Mouse (Mus musculus) testis, adult 2 months (tissue): Measurements from ENCODE around the gene Acads. TPM values are rescaled to one million over a fixed set of nuclear protein-coding genes. Genes with fewer than 3 reads are reported as not detected.
"Not testable (repeated sequence)": the region's sequence is repeated elsewhere in the genome, so short reads cannot be mapped to it uniquely, and the experiment has no call there.

ENCODE experiments used
- H3K27ac ChIP-seq: fragments of 200-500 bp; 2 replicates; pipeline ENCODE4 v1.5.1; 2012; ENCODE audit warnings: low read depth, low read length; ENCODE audit not compliant: control insufficient read depth, insufficient read depth
- H3K27me3 ChIP-seq: fragments of 200-500 bp; 2 replicates; pipeline ENCODE4 v1.6.1; 2012; ENCODE audit warnings: mild to moderate bottlenecking, low read length, moderate library complexity; ENCODE audit not compliant: control insufficient read depth, insufficient read depth
- H3K36me3 ChIP-seq: fragments of 200-500 bp; 2 replicates; pipeline ENCODE4 v1.6.1; 2012; ENCODE audit warnings: mild to moderate bottlenecking, low read length; ENCODE audit not compliant: control insufficient read depth, insufficient read depth
- H3K4me1 ChIP-seq: fragments of 200-500 bp; 2 replicates; pipeline ENCODE4 v1.6.1; 2012; ENCODE audit warnings: low read length; ENCODE audit not compliant: control insufficient read depth, insufficient read depth
- H3K4me3 ChIP-seq: fragments of 200-500 bp; 2 replicates; pipeline ENCODE4 v1.5.1; 2012; ENCODE audit warnings: low read depth, mild to moderate bottlenecking, low read length, moderate library complexity, mixed read lengths; ENCODE audit not compliant: control insufficient read depth
- CTCF ChIP-seq: fragments of 200-500 bp; IDR thresholded peaks from 2 replicates; pipeline ENCODE4 v1.5.1; 2012; ENCODE audit warnings: low read depth, mild to moderate bottlenecking, inconsistent platforms, low read length, moderate library complexity; ENCODE audit not compliant: control insufficient read depth, insufficient read depth, insufficient replicate concordance
- POLR2A ChIP-seq: fragments of 200-500 bp; IDR thresholded peaks from 2 replicates; pipeline ENCODE4 v1.6.1; 2012; ENCODE audit warnings: low read depth, mild to moderate bottlenecking, inconsistent platforms, low read length, moderate library complexity; ENCODE audit not compliant: control insufficient read depth
- polyA plus RNA-seq: library from polyadenylated mRNA; depleted of rRNA; stranded (reverse); fragments of >200 nt; gene quantifications from 2 replicates; pipeline ENCODE4 v1.2.3, GENCODE M21; 2012

Acads gene
- polyA plus RNA-seq, 1 experiment, result 12.1 TPM

DNA sequence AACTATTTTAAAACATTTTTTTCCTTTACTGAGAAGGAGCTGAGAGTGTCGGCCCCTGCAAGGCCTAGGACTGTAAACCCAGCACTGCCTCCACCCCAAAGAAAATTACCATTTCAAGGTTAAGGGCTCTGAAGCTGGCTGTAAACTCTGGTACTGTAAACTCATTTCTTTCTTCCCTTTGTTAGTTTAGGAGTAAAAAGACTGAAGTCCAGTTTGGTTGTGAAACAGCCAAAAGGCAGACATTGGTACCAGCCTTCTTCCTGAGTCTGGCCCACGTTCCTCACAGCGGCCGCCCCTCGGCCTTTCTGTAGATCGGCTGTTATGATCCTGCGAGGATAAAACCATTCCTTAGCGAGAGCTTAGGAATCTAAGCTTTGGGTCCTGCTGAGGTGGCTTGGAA, 4.6 kb downstream of the Acads start:
- H3K27ac ChIP-seq, result no peak overlapping the region
- no peaks in the 10 kb centered on the region for H3K27me3 ChIP-seq
- H3K4me1 ChIP-seq, result peaks cover 6% of the 10 kb centered on the region
- no peaks in the 10 kb centered on the region for H3K36me3 ChIP-seq
- H3K4me3 ChIP-seq, result no peak overlapping the region
- TF ChIP-seq POLR2A (no peak), CTCF (no peak)

DNA sequence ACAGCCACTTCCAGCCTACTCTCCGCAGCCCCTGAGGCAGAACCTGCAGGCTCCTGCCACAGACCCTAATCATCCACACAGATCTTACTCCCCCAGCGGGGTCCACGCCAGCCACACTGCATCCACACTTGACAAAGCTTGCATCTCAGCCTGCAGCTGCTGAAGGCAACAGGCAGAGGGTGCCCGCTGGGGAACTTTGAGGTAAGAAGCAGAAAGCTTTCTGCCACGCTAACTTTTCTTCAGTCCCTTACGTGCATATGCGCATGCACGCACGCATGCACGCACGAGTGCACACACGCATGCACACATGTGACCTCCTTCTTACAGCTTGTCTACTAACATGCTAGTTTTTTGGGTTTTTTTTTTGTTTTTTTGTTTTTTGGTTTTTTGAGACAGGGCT, 5.9 kb downstream of the Acads start:
- no peaks in the 10 kb centered on the region for H3K36me3 ChIP-seq
- no peaks in the 10 kb centered on the region for H3K4me1 ChIP-seq
- TF ChIP-seq CTCF (no peak), POLR2A (no peak)

DNA sequence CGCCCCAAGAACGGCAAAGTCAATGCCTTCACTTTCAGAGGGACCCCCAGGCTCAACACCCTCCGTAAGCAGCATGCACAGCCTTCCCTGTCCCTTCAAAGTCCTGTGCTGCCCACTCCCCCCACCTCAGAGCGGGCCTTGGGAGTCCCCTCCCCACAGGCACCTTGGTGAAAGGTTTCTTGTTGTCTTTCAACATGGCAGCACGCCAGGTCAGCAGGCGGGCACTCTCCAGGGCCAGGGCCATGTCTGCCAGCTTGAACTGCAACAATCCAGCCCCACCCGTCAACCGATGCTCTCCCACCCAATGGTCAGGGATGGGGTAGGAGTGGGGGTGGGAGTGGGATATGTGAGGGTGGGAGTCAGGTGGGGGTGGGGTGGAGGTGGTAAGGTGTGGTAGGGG, 8.0 kb downstream of the Acads start:
- H3K4me1 ChIP-seq, result no peaks in the 10 kb centered on the region
- H3K4me3 ChIP-seq, result no peak overlapping the region
- no peaks in the 10 kb centered on the region for H3K27me3 ChIP-seq
- H3K27ac ChIP-seq, result no peak overlapping the region
- TF ChIP-seq POLR2A (no peak), CTCF (no peak)
- no peaks in the 10 kb centered on the region for H3K36me3 ChIP-seq

More for the DNA sequence above, 5.9 kb downstream of the Acads start:
- H3K27ac ChIP-seq, result no peak overlapping the region
- no peaks in the 10 kb centered on the region for H3K27me3 ChIP-seq
- H3K4me3 ChIP-seq, result no peak overlapping the region

DNA sequence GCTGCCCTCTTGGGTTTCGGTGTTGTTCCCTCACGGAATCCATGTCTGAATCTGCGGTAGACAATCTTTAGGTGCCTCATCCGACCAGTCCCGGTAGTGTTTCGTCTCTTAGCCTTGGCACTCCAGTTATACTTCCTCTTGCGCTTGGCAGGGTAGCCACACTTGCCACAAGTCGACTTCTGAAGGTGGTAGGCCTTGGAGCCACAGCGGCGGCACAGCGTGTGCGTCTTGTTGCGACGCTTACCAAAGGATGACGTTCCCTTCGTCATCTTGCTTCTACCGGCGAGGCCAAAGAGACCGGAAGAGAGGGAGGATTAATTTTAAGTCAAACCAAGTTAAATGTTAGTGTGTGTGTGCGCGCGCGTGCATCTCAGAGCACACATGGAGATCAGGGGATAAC, 15.9 kb downstream of the Acads start:
- H3K27me3 ChIP-seq, H3K4me1 ChIP-seq, H3K36me3 ChIP-seq, H3K4me3 ChIP-seq, H3K27ac ChIP-seq: not testable (repeated sequence)

DNA sequence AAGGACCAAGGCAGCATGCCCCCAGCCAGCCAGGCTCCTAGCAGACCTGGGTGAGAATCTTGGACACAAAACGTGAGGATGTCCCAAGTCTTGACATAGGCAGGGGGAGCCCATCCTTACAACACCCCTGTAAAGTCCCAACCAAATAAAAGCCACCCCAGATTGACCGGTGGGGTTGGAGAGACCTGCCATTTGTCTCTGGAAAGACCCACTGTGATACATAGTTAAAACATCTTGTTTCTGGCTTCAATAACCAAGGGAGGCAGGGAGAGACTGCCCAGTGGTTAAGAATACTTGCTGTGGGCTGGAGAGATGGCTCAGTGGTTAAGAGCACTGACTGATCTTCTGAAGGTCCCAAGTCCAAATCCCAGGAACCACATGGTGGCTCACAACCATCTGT, 16.9 kb downstream of the Acads start:
- Histone ChIP-seq H3K27me3 (no peaks in the 10 kb centered on the region), H3K4me3 (no peak overlapping the region), H3K36me3 (no peaks in the 10 kb centered on the region), H3K27ac (no peak overlapping the region), H3K4me1 (no peaks in the 10 kb centered on the region)
- no peak for TF ChIP-seq POLR2A
- TF ChIP-seq CTCF, result no peak

DNA sequence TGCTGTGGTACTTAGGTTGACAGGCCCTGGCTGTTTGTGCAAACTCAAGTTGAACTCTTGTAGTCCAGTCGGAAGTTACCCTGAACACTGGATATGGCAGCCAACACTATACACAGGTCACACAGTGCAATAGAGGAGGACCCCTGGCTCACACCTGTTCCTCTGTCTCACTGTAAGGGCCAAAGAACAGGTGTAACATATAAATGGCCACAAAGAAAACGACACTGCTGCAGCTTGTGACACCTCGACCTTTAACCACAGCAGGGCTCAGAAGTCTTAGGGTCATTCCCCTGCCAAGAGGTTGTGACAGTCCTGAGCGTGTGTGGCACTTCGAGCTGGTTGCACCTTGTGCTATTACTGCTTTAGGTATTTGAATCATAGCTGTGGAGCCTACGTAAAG, 18.7 kb downstream of the Acads start:
- Histone ChIP-seq H3K27me3 (no peaks in the 10 kb centered on the region), H3K27ac (no peak overlapping the region), H3K4me3 (no peak overlapping the region), H3K36me3 (peaks cover 2% of the 10 kb centered on the region; the same call in 1 of the 2 replicates), H3K4me1 (no peaks in the 10 kb centered on the region)
- TF ChIP-seq CTCF (no peak), POLR2A (no peak)

DNA sequence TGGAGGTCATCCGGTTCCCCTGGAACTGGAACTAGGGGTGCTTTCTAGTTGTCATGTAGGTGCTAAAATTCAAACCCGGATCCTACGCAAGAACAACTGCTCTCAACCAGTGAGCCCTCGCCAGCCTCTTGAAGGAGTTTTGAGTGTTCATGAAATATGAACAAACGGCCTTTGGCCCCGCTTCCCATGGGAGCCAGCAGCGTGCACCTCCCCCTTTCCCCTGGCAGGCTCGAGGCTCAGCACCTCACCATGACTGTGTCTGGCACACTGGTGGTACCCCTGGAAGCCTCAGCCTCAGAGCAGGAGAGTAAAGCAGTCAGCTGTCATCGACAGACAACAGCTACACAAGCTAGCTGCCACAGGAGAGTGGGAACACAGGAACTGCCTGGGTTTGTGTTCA, 19.2 kb downstream of the Acads start:
- H3K27ac ChIP-seq, result no peak overlapping the region
- no peaks in the 10 kb centered on the region for H3K27me3 ChIP-seq
- TF ChIP-seq CTCF (no peak), POLR2A (no peak)
- peaks cover 2% of the 10 kb centered on the region; the same call in 1 of the 2 replicates for H3K36me3 ChIP-seq
- no peak overlapping the region for H3K4me3 ChIP-seq
- H3K4me1 ChIP-seq, result no peaks in the 10 kb centered on the region

DNA sequence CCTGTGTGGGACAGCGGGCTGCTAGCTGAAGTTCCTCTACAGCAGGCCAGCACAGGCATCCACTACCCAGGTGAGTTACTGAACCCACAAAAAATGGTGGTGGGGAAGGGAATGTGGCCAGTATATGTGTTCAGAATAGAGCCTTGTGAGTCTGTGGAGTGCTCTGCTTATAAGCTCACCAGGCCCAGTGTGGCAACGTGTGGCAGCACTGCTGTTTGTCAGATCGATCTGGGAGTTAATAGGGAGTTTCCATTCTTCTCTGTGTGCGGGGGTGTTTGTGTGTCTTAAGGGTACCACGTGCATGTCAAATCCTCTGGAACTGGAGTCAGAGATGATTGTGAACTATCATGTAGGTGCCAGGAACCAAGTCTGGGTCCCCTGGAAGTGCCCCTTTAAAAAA, 19.6 kb downstream of the Acads start:
- TF ChIP-seq POLR2A (no peak), CTCF (no peak)
- Histone ChIP-seq H3K27ac (no peak overlapping the region), H3K4me3 (no peak overlapping the region), H3K27me3 (no peaks in the 10 kb centered on the region), H3K36me3 (peaks cover 4% of the 10 kb centered on the region; the same call in 1 of the 2 replicates), H3K4me1 (no peaks in the 10 kb centered on the region)
